Mouse (Mus musculus): ENCODE measurements around the gene Kcnk18.

GRCm38 (mm10) chr19:59235001-59235400, 16.0 kb downstream of the Kcnk18 start:
- TF ChIP-seq CTCF (IDR thresholded peaks at IDR 0.05; ENCODE audit: low read depth) (no peak), EP300 (optimal IDR thresholded peaks at IDR 0.05) (no peak)
